Mouse (Mus musculus): Measurements from ENCODE around the gene Dnah9.

Gene Dnah9

GRCm38 (mm10) chr11:65794428-65795219 lies 373.7 kb downstream of the Dnah9 start:
- peak; percentile 56 for DNase-seq (ENCODE audit: low read depth)

- no peak for DNase-seq (ENCODE audit: low read depth)
These were observed 380.2 kb downstream of the Dnah9 start, which contains the start of gene Map2k4 for GRCm38 (mm10) chr11:65788154-65788553. Gene Map2k4, minus strand, starts transcription at chr11:65788297.

GRCm38 (mm10) chr11:65787421-65788151 lies 380.8 kb downstream of the Dnah9 start:
- no peak for DNase-seq (ENCODE audit: low read depth)

- DNase-seq (ENCODE audit: low read depth) = no peak
These were observed 382.2 kb downstream of the Dnah9 start for GRCm38 (mm10) chr11:65786160-65786559.

GRCm38 (mm10) chr11:65781596-65781995 lies 386.8 kb downstream of the Dnah9 start:
- no peak for DNase-seq (ENCODE audit: low read depth)

Measured in c-Kit-positive CD71-positive TER-119-negative erythroid progenitor cells, embryonic 14.5 days (primary cell).